Mouse (Mus musculus) forebrain, embryonic 16.5 days (tissue): Measurements from ENCODE around the gene Agbl5. TPM values are rescaled to one million over a fixed set of nuclear protein-coding genes. Genes with fewer than 3 reads are reported as not detected.
"Not testable (repeated sequence)": the region's sequence is repeated elsewhere in the genome, so short reads cannot be mapped to it uniquely, and the experiment has no call there.

Experiments used
- ATAC-seq: fragments of 200-750 bp; cut with Nextera tagmentation; 2 replicates; pipeline ENCODE4 v1.8.0; 2017; ENCODE audit warnings: mild to moderate bottlenecking, moderate library complexity
- H3K27ac ChIP-seq: fragments of 300-500 bp; sonication (generic); 2 replicates; pipeline ENCODE4 v1.5.1; 2014; ENCODE audit warnings: low read length, control low read depth
- H3K27me3 ChIP-seq: fragments of 300-500 bp; sonication (generic); replicated peaks from 2 replicates; pipeline ENCODE4 v1.6.1; 2014; ENCODE audit warnings: low read length; ENCODE audit not compliant: control insufficient read depth, insufficient read depth
- H3K36me3 ChIP-seq: fragments of 300-500 bp; sonication (generic); 2 replicates; pipeline ENCODE4 v1.6.1; 2014; ENCODE audit not compliant: control insufficient read depth, insufficient read depth
- H3K4me1 ChIP-seq: fragments of 300-500 bp; sonication (generic); replicated peaks from 2 replicates; pipeline ENCODE4 v1.6.1; 2014; ENCODE audit warnings: low read length; ENCODE audit not compliant: control insufficient read depth, insufficient read depth
- H3K4me2 ChIP-seq: fragments of 300-500 bp; sonication (generic); 2 replicates; pipeline ENCODE4 v1.6.1; 2014; ENCODE audit warnings: mild to moderate bottlenecking, low read length, control low read depth
- H3K4me3 ChIP-seq: fragments of 300-500 bp; sonication (generic); replicated peaks from 2 replicates; pipeline ENCODE4 v1.5.1; 2014; ENCODE audit warnings: mild to moderate bottlenecking, low read length, control low read depth
- H3K9ac ChIP-seq: fragments of 300-500 bp; sonication (generic); replicated peaks from 2 replicates; pipeline ENCODE4 v1.6.1; 2014; ENCODE audit warnings: low read depth, low read length, control low read depth
- H3K9me3 ChIP-seq: fragments of 300-500 bp; sonication (generic); 2 replicates; pipeline ENCODE4 v1.6.1; 2016; ENCODE audit warnings: low read length; ENCODE audit not compliant: control insufficient read depth
- WGBS: fragments of 180-500 bp; shearing (Covaris S2); extraction: QIAGEN DNeasy Blood & Tissue Kit; methylation state at CpG from one replicate; pipeline ENCODE4 v1.1.7; 2014; 5-methylcytosine and 5-hydroxymethylcytosine counted together
- polyA plus RNA-seq: library from polyadenylated mRNA; unstranded; fragments of >200 nt; fragmentation: Nextera tagmentation; extraction: Ambion mirVana; gene quantifications from 2 replicates; pipeline ENCODE4 v1.2.1, GENCODE M21; 2015

Gene Agbl5
- polyA plus RNA-seq, 1 experiment from 2014 or later: 22.7 TPM

- H3K36me3 ChIP-seq: peaks cover 21% of the 10 kb centered on the region
- ATAC-seq: peak; percentile 68
- H3K4me1 ChIP-seq: peaks cover 7% of the 10 kb centered on the region; the same call in 1 of the 2 replicates
- no peak overlapping the region for H3K9ac ChIP-seq
- H3K9me3 ChIP-seq: no peaks in the 10 kb centered on the region
- H3K4me3 ChIP-seq: no peak overlapping the region
- 73% methylated on average over 5 of the region's 5 CpGs for WGBS
- H3K27ac ChIP-seq: peak overlapping the region; percentile 56
- H3K4me2 ChIP-seq: no peak overlapping the region
- no peaks in the 10 kb centered on the region for H3K27me3 ChIP-seq
These were observed 9.0 kb upstream of the Agbl5 start for GRCm38 (mm10) chr5:30879347-30879943.

- not testable (repeated sequence) for ATAC-seq, H3K9ac ChIP-seq, H3K27ac ChIP-seq, H3K36me3 ChIP-seq, H3K27me3 ChIP-seq, H3K4me2 ChIP-seq, H3K9me3 ChIP-seq, H3K4me3 ChIP-seq
- peaks cover 11% of the 10 kb centered on the region; the same call in 1 of the 2 replicates for H3K4me1 ChIP-seq
- WGBS: 94% methylated on average over 4 of the region's 4 CpGs
These were observed 6.7 kb upstream of the Agbl5 start for GRCm38 (mm10) chr5:30881839-30882238.

- H3K36me3 ChIP-seq: no peaks in the 10 kb centered on the region; the same call in 1 of the 2 replicates
These were observed 2.3 kb upstream of the Agbl5 start for GRCm38 (mm10) chr5:30886209-30886608.

GRCm38 (mm10) chr5:30886731-30887130, 1.8 kb upstream of the Agbl5 start:
- no peaks in the 10 kb centered on the region for H3K9me3 ChIP-seq
- H3K4me1 ChIP-seq: peaks cover 18% of the 10 kb centered on the region
- 22% methylated on average over 5 of the region's 5 CpGs for WGBS
- peak overlapping the region; percentile 58 for H3K4me3 ChIP-seq
- peaks cover 4% of the 10 kb centered on the region; the same call in 1 of the 2 replicates for H3K36me3 ChIP-seq
- H3K4me2 ChIP-seq: peak overlapping the region; percentile 72
- no peaks in the 10 kb centered on the region for H3K27me3 ChIP-seq
- peak overlapping the region; percentile 99 for H3K27ac ChIP-seq
- peak overlapping the region; percentile 89 for H3K9ac ChIP-seq
- no peak for ATAC-seq

More at GRCm38 (mm10) chr5:30886209-30886608, 2.3 kb upstream of the Agbl5 start:
- ATAC-seq: no peak
- Histone ChIP-seq H3K4me3 (no peak overlapping the region; the same call in 1 of the 2 replicates), H3K27me3 (no peaks in the 10 kb centered on the region), H3K4me2 (peak overlapping the region; percentile 72), H3K9me3 (no peaks in the 10 kb centered on the region), H3K9ac (no peak overlapping the region), H3K27ac (no peak overlapping the region), H3K4me1 (peaks cover 18% of the 10 kb centered on the region)
- WGBS: 33% methylated on average over 4 of the region's 4 CpGs

- peak overlapping the region; percentile 58 for H3K4me3 ChIP-seq
- peak; percentile 31 for ATAC-seq
- H3K27ac ChIP-seq: peak overlapping the region; percentile 99
- H3K27me3 ChIP-seq: no peaks in the 10 kb centered on the region
- peaks cover 10% of the 10 kb centered on the region for H3K36me3 ChIP-seq
- WGBS: 0% methylated on average over 19 of the region's 19 CpGs
- H3K4me1 ChIP-seq: peaks cover 18% of the 10 kb centered on the region
- no peaks in the 10 kb centered on the region for H3K9me3 ChIP-seq
- H3K4me2 ChIP-seq: peak overlapping the region; percentile 72
- peak overlapping the region; percentile 89 for H3K9ac ChIP-seq
These were observed 1.1 kb upstream of the Agbl5 start for GRCm38 (mm10) chr5:30887331-30887761.

- H3K9me3 ChIP-seq: no peaks in the 10 kb centered on the region
- H3K36me3 ChIP-seq: peaks cover 16% of the 10 kb centered on the region
- H3K27ac ChIP-seq: peak overlapping the region; percentile 99
- peaks cover 18% of the 10 kb centered on the region for H3K4me1 ChIP-seq
- under 1% methylated on average over 28 of the region's 28 CpGs for WGBS
- peak overlapping the region; percentile 58 for H3K4me3 ChIP-seq
- ATAC-seq: peak; percentile 85
- no peaks in the 10 kb centered on the region for H3K27me3 ChIP-seq
- peak overlapping the region; percentile 89 for H3K9ac ChIP-seq
- H3K4me2 ChIP-seq: peak overlapping the region; percentile 72
These were observed 597 bp upstream of the Agbl5 start for GRCm38 (mm10) chr5:30887858-30888336.

- peaks cover 27% of the 10 kb centered on the region for H3K36me3 ChIP-seq
- WGBS: under 1% methylated on average over 39 of the region's 42 CpGs
- no peaks in the 10 kb centered on the region for H3K9me3 ChIP-seq
- H3K9ac ChIP-seq: peak overlapping the region; percentile 78
- ATAC-seq: peak; percentile 5
- peaks cover 18% of the 10 kb centered on the region for H3K4me1 ChIP-seq
- H3K27ac ChIP-seq: peak overlapping the region; percentile 99
- H3K4me2 ChIP-seq: peak overlapping the region; percentile 72
- H3K4me3 ChIP-seq: peak overlapping the region; percentile 58
- H3K27me3 ChIP-seq: no peaks in the 10 kb centered on the region
These were observed 727 bp downstream of the Agbl5 start for GRCm38 (mm10) chr5:30889088-30889754.

GRCm38 (mm10) chr5:30890375-30890774, 1.9 kb downstream of the Agbl5 start:
- Histone ChIP-seq H3K4me3 (peak overlapping the region; percentile 58), H3K27me3 (no peaks in the 10 kb centered on the region), H3K36me3 (peaks cover 36% of the 10 kb centered on the region), H3K4me1 (peaks cover 18% of the 10 kb centered on the region), H3K27ac (no peak overlapping the region), H3K4me2 (peak overlapping the region; percentile 72), H3K9me3 (no peaks in the 10 kb centered on the region), H3K9ac (peak overlapping the region; percentile 78)
- 83% methylated on average over 7 of the region's 7 CpGs for WGBS
- no peak for ATAC-seq

GRCm38 (mm10) chr5:30901860-30902259, 13.4 kb downstream of the Agbl5 start:
- H3K27ac ChIP-seq: no peak overlapping the region
- H3K9ac ChIP-seq: no peak overlapping the region
- no peak for ATAC-seq
- no peak overlapping the region for H3K4me2 ChIP-seq
- no peak overlapping the region for H3K4me3 ChIP-seq
- H3K4me1 ChIP-seq: peaks cover 13% of the 10 kb centered on the region
- peaks cover 23% of the 10 kb centered on the region for H3K36me3 ChIP-seq
- no peaks in the 10 kb centered on the region for H3K27me3 ChIP-seq
- no peaks in the 10 kb centered on the region for H3K9me3 ChIP-seq
- WGBS: 94% methylated on average over 5 of the region's 5 CpGs
